18 mouse cellular contexts compared by ENCODE assay signal in genomic region chr10:115814878-115815277, GRCm38 (mm10). TPM values are rescaled to one million over a fixed set of nuclear protein-coding genes. Genes with fewer than 3 reads are reported as not detected.
"Had no signal": no experiment of that assay in that cellular context is flagged by ENCODE, and none has a peak within 500 bp of the region (broad histone marks: within the 10 kb centered on the region; RNA-seq: fewer than 3 reads in every experiment).

No protein-coding gene starts in this region.

- H3K4me1 ChIP-seq: megakaryocyte, embryonic 14.5 days; neural tube, embryonic 13.5 days; stomach, embryonic 15.5 days had no signal

- H3K27me3 ChIP-seq: liver, embryonic 13.5 days; megakaryocyte, embryonic 14.5 days; neural tube, embryonic 13.5 days; stomach, embryonic 15.5 days had no signal

- H3K27ac ChIP-seq: left cerebral cortex, adult 2 months; liver, embryonic 13.5 days; neural tube, embryonic 13.5 days; stomach, embryonic 15.5 days had no signal

- H3K9ac ChIP-seq: liver, embryonic 13.5 days; lung, embryonic 14.5 days; neural tube, embryonic 13.5 days; stomach, embryonic 15.5 days had no signal

- H3K9me3 ChIP-seq: liver, embryonic 13.5 days; neural tube, embryonic 13.5 days; stomach, embryonic 15.5 days had no signal

- DNase-seq: kidney, adult 11 months; kidney, adult 9 months; kidney, postnatal 25 days; layer of hippocampus, postnatal 36 days; liver, embryonic 13.5 days; lung, embryonic 14.5 days; lung, postnatal 36 days; midbrain, embryonic 14.5 days; right cerebral cortex, postnatal 14 days; right cerebral cortex, postnatal 4 days; spleen, adult 18-20 months; thymus, postnatal 25 days had no signal

- ATAC-seq: lung, postnatal 0 days had no signal

- H3K4me2 ChIP-seq: liver, embryonic 13.5 days; lung, embryonic 14.5 days; midbrain, embryonic 11.5 days; neural tube, embryonic 13.5 days; stomach, embryonic 15.5 days had no signal

- H3K36me3 ChIP-seq: neural tube, embryonic 13.5 days; stomach, embryonic 15.5 days had no signal

- H3K4me3 ChIP-seq: left cerebral cortex, adult 2 months; liver, embryonic 13.5 days; megakaryocyte, embryonic 14.5 days; neural tube, embryonic 13.5 days; stomach, embryonic 15.5 days had no signal

RNA-seq across cellular contexts. Expression of gene Tspan8, which starts 1.8 kb away (rescaled TPM):
- polyA plus RNA-seq: midbrain, embryonic 14.5 days had no signal
